Mouse (Mus musculus) thymus, adult 18-20 months (tissue): ENCODE data around the gene Vmn1r207-ps.
"Not testable (repeated sequence)": the region's sequence is repeated elsewhere in the genome, so short reads cannot be mapped to it uniquely, and the experiment has no call there.

ENCODE experiments used
- DNase-seq, 2 experiments: peaks; one replicate each; pipeline ENCODE4 v3.0.0; 2022; ENCODE audit warnings: mixed read lengths in 2 of 2

Vmn1r207-ps gene

DNA sequence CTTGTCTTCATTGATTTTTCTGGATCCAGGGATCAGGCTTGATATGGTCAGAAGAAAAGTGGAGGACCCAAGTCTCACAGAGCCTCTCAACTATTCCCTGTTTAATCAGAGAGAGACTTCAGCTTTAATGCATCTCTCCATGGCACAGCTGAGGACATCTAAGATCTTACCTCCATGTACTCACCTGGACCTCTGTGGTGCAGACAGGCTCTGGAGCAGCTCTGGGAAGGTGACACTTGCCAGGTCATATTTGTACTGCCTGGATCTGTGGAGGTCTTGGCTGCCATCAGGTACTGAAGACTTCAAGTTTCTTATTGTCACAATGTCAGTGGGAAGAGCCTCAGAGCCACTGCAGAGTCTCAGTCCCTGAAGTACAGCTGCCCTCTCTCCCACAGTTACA lies at the start of gene Vmn1r207-ps:
Gene Vmn1r207-ps (minus strand): TSS at position 101 of the 400 bp plus-strand sequence.
- DNase-seq: not testable (repeated sequence)

DNA sequence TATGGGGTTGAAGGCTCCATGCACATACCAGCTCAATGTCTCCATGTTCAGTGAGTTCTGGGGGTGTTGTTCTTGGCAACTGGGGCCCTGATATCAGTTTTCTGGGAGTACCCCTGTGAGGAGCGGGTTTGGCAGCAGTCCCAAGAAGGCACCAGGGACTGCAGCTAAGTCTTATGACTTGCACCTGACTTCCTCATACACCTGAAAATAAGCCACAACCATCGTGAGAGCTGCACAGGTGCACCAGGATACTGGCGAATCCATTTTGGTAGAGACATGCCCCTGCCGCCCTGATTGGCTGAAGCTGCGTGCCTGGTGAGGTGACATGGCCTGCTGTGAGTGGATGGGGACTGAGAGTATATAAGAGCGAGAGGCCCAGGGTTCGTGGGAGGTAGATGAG lies 47.9 kb upstream of the Vmn1r207-ps start, which contains the start of gene Vmn1r208:
Gene Vmn1r208 (minus strand): TSS at position 101 of the 400 bp plus-strand sequence.
- DNase-seq: not testable (repeated sequence)

DNA sequence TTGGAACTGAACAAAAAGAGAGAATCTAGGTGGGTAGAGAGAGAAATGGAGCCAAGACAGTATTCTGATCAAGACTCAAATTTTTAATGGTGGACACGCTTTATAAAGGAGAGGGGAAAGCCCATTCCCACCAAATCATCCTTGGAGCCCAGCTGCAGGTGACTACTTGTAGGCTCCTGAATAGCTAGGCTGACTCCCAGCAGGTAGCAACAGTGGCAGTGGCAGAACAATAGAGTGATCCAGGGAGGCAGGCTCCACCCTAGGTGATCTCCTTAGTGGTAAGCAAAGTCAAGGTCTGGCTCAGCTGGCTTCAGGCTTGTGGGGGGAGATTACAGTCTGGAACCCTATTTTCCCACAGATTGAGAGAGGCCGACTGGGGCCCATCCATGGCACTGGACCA lies 42.2 kb upstream of the Vmn1r207-ps start:
- not testable (repeated sequence) for DNase-seq

DNA sequence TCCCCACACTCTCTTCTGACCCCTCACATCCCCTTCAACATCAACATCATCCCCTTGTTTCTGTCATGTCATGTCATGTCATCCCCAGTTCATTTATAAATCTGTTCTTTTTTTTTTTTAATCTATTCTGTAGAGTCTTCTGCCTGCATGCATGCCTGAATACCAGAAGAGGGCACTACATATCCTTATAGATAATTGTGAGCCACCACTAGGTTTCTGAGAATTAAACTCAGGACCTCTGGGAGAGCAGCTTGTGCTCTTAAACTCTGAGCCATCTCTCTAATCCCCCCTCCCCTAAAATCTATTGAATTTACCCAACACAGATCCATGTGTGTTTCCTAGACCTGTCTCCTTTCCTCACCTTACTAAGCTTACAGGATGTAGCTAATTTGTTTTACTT lies 18.1 kb upstream of the Vmn1r207-ps start:
- DNase-seq: no peak

DNA sequence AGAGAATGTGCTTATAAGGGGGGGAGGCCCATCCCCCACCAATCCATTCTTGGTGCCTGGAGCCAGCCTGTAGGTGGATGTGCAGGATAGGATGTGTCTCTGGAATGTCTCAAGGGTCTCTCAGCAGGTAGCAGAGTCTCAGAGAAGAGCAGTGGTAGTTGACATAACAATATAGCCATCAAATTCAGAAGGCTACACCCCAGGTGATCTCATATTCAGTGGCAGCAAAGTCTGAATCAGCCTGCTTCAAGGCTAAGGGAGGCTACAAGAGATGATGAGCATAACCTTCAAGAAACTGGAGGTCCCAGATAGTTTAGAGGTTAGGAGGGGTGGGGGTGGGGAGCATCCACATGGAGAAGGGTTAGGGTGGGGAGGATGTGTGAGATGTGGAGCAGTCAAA lies 22.5 kb downstream of the Vmn1r207-ps start:
- not testable (repeated sequence) for DNase-seq

DNA sequence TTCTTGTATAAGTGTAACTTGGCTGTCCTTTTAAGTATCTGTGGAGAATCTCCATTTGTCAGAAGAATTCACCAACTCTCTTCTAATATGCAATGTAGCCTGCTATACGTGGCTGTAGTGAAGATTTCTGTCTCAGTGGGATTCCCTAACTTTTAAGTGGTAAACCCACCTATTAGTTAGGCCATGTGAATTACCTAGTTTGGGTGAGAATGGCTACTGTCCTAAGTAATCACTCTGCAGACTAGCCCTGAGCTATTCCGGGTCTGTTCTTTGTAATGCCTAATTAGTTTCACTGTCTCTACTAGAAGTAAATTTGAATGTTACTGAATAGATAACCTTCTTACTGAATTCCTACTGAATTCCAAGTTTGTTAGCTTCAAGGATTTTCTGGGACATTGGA lies 26.5 kb downstream of the Vmn1r207-ps start:
- not testable (repeated sequence) for DNase-seq
